Mouse (Mus musculus): ENCODE measurements around the gene Pde7b.

GRCm38 (mm10) chr10:20669467-20669866, 55.4 kb downstream of the Pde7b start:
- TF ChIP-seq CTCF (IDR thresholded peaks at IDR 0.05; ENCODE audit: control insufficient read depth, insufficient read depth, insufficient replicate concordance, low read depth, low read length): no peak
- TF ChIP-seq POLR2A (IDR thresholded peaks at IDR 0.05; ENCODE audit: control insufficient read depth, low read depth, low read length): no peak
